In the genomic region with DNA sequence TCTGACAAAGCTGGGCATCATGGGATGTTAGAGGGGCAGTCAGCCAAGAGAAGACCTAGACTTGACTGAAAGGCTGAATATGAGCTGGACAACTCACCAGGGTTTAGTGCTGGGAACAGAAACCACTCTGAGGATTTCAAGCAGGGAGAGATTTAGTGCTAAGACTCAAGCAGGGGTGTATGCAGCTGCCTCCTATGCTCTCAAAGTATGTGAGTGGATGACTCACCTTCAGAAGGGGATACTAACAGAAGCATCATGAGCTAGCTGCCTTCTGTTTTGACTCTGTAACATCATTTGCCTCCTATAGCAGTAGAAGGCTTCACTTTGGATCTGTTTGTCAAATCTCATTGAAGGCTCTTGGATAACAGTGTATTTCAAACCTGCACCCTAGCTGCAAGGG, we compare ENCODE assay signal across 12 mouse cellular contexts.
"Had no signal": no experiment of that assay in that cellular context is flagged by ENCODE, and none has a peak within 500 bp of the region (broad histone marks: within the 10 kb centered on the region; RNA-seq: fewer than 3 reads in every experiment).

No protein-coding gene starts in this region.

- DNase-seq: liver, postnatal 0 days; lung, adult 2 months; lung, postnatal 14 days; lung, postnatal 36 days; retina, postnatal 1 day; right cerebral cortex, postnatal 14 days; thymus, adult 2 months; thymus, postnatal 25 days; thymus, postnatal 4 days had no signal

- ATAC-seq: liver, postnatal 0 days; lung, postnatal 0 days; midbrain, embryonic 13.5 days; midbrain, embryonic 15.5 days had no signal
